Mouse (Mus musculus) stomach, postnatal 0 days (tissue): ENCODE data around the gene Dbn1.

ENCODE experiments used
- CTCF ChIP-seq: IDR thresholded peaks from 2 replicates; pipeline ENCODE4 v1.5.1; 2016; ENCODE audit warnings: antibody characterized with exemption, low read depth, mild to moderate bottlenecking, moderate library complexity
- EP300 ChIP-seq: optimal IDR thresholded peaks from 2 replicates; pipeline ENCODE3; 2016; ENCODE audit warnings: antibody characterized with exemption

DNA sequence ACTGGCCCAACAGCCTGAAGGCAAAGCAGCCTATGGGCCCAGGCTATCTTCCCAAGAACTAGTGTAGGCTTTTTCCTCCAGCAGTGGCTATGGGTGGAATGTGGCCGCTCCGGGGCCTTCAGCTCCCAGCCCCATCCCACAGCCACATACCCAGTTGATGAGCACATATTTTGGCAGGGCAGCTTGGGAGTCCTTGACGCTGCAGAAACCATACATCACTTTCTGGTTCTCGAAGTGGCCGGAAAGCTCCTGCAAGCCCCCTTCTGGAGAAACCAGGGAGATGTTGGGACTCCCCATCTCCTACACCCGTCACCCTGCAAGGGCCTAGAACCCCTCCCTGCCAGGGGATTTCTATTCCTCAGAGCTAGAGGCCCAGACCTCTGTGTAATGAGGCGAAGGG is 5.4 kb downstream of the Dbn1 start:
- TF ChIP-seq CTCF (peak; percentile 54), EP300 (no peak)
